Mouse (Mus musculus) G1E (cell line): ENCODE measurements around the gene Ipo5. TPM values are rescaled to one million over a fixed set of nuclear protein-coding genes. Genes with fewer than 3 reads are reported as not detected.
A peak's percentile ranks its signal among the peaks of the same experiment; 100 is the strongest.

Source experiments
- ATAC-seq: 2 replicates; pipeline ENCODE4 v1.8.0; 2016; ENCODE audit warnings: mild to moderate bottlenecking; ENCODE audit not compliant: insufficient number of reproducible peaks, poor library complexity, low FRiP score, severe bottlenecking; ENCODE audit errors: extremely low read depth
- DNase-seq: peaks from one replicate; pipeline ENCODE4 v3.0.0; 2012; ENCODE audit warnings: low spot score
- H3K27me3 ChIP-seq: 2 replicates; pipeline ENCODE4 v1.6.1; 2012; ENCODE audit warnings: mild to moderate bottlenecking, low read length, inconsistent platforms; ENCODE audit not compliant: insufficient read depth
- H3K36me3 ChIP-seq: replicated peaks from 2 replicates; pipeline ENCODE3; 2012; ENCODE audit warnings: mild to moderate bottlenecking, inconsistent platforms
- H3K4me1 ChIP-seq: 2 replicates; pipeline ENCODE4 v1.6.1; 2012; ENCODE audit warnings: low read depth, low read length, inconsistent platforms, mixed read lengths; ENCODE audit not compliant: insufficient read depth
- H3K4me3 ChIP-seq: 2 replicates; pipeline ENCODE4 v1.5.1; 2012; ENCODE audit warnings: low read depth, mild to moderate bottlenecking, inconsistent platforms, low read length, moderate library complexity, mixed read lengths
- H3K9me3 ChIP-seq: replicated peaks from 2 replicates; pipeline ENCODE4 v1.6.1; 2012; ENCODE audit warnings: inconsistent platforms
- CTCF ChIP-seq: IDR thresholded peaks from 2 replicates; pipeline ENCODE4 v1.5.1; 2012; ENCODE audit warnings: low read depth, low read length, inconsistent platforms, mixed read lengths
- GATA1 ChIP-seq: IDR thresholded peaks from 2 replicates; pipeline ENCODE4 v1.6.1; 2012; ENCODE audit warnings: borderline replicate concordance, low read length, inconsistent platforms, mixed read lengths
- GATA2 ChIP-seq: IDR thresholded peaks from 2 replicates; pipeline ENCODE4 v1.6.1; 2012; ENCODE audit warnings: low read depth, low read length, inconsistent platforms, borderline replicate concordance
- POLR2AphosphoS5 ChIP-seq: IDR thresholded peaks from 2 replicates; pipeline ENCODE4 v1.6.1; 2012; ENCODE audit warnings: low read depth, low read length, inconsistent platforms; ENCODE audit not compliant: insufficient replicate concordance
- TAL1 ChIP-seq: conservative IDR thresholded peaks from 2 replicates; pipeline ENCODE4 v1.6.1; 2012; ENCODE audit warnings: low read depth, low read length, inconsistent platforms, mixed read lengths
- polyA plus RNA-seq: library from polyadenylated mRNA; stranded (reverse); fragments of >175 nt; gene quantifications from 2 replicates; pipeline ENCODE4 v1.2.3, GENCODE M21; 2012
- total RNA-seq, 2 experiments: library from RNA; stranded (forward) in 1 of 2; stranded (reverse) in 1 of 2; fragments of 200-1000 nt in 1 of 2; fragments of >200 nt in 1 of 2; fragmentation: Nextera tagmentation in 1 of 2; gene quantifications; 2 replicates each; pipeline ENCODE4 v1.2.3; 2014 to 2017

The Ipo5 gene
- total and polyA plus RNA-seq, 3 experiments, result 66.9 to 291 (median 276) TPM

DNA sequence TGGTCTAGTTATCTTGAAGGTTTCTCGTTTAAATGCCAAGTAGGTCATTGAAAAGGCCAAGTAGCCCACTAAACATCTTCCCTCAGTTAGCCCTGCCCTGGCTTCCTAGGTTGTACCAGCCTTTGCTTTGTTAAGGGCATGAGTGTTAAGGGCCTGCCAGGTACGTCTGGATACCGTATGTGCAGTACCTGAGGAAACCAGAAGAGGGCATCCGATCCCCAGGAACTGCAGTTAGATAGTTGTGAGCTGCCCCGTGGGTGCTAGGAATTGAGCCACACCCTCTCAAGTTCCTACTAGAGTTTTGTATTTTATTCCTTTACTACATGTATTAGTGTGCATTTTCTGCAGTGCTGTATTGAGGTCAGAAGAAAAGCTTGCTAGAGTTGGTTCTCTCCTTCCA, 38.0 kb downstream of the Ipo5 start:
- no peak for ATAC-seq
- peaks cover 61% of the 10 kb centered on the region for H3K36me3 ChIP-seq
- no peak overlapping the region for H3K4me3 ChIP-seq
- no peaks in the 10 kb centered on the region; the same call in 1 of the 2 replicates for H3K9me3 ChIP-seq
- no peak for DNase-seq
- H3K27me3 ChIP-seq, result no peaks in the 10 kb centered on the region
- no peaks in the 10 kb centered on the region for H3K4me1 ChIP-seq
- TF ChIP-seq GATA2 (no peak), TAL1 (no peak), GATA1 (no peak), CTCF (peak; percentile 49), POLR2AphosphoS5 (no peak)

DNA sequence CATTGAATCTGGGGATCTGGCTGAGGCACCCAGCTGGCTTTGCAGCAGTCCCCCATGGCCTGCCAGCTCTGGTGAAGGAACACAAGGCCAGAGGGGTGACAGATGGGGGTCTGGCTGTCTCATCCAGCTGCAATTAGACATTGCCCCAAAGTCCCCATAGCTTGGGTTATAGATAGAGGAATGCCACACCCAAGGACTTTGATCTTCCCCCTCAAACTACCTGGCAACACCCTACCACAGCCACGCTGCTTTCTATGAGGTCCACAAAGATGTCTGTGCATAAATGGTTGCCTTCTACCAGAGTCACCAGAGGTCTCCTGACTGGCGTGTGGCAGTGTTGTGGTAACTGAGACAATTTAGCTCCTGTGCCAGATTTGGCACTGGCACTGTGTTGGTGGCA, 39.0 kb downstream of the Ipo5 start:
- TF ChIP-seq POLR2AphosphoS5 (no peak), GATA2 (no peak), GATA1 (no peak), TAL1 (no peak), CTCF (no peak)
- no peak for DNase-seq
- ATAC-seq, result no peak
- H3K9me3 ChIP-seq, result no peaks in the 10 kb centered on the region; the same call in 1 of the 2 replicates
- no peak overlapping the region for H3K4me3 ChIP-seq
- H3K27me3 ChIP-seq, result no peaks in the 10 kb centered on the region
- peaks cover 50% of the 10 kb centered on the region for H3K36me3 ChIP-seq
- H3K4me1 ChIP-seq, result no peaks in the 10 kb centered on the region

DNA sequence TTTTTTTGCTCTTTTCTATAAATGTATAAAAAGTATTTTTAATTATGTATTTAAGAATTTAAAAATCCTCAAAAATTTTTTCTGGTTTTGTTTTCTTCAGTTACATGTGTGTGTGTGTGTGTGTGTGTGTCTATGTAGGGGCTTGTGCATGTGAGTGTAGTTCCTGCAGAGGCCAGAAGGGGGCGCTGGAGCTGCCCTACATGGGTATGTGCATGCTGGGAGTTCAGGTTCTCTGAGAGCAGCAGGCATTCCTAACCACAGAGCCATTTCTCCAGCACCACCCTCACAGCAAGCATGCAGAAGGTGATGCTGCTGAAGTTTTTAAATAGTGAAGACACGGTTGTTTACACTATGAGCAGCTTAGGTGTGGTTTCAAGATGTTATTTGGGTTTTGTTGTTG, 41.4 kb downstream of the Ipo5 start:
- Histone ChIP-seq H3K4me1 (no peaks in the 10 kb centered on the region), H3K27me3 (no peaks in the 10 kb centered on the region), H3K36me3 (peaks cover 27% of the 10 kb centered on the region), H3K9me3 (peaks cover 5% of the 10 kb centered on the region), H3K4me3 (no peak overlapping the region)
- TF ChIP-seq TAL1 (no peak), GATA2 (no peak), GATA1 (no peak), POLR2AphosphoS5 (no peak), CTCF (no peak)
- no peak for ATAC-seq
- DNase-seq, result no peak

DNA sequence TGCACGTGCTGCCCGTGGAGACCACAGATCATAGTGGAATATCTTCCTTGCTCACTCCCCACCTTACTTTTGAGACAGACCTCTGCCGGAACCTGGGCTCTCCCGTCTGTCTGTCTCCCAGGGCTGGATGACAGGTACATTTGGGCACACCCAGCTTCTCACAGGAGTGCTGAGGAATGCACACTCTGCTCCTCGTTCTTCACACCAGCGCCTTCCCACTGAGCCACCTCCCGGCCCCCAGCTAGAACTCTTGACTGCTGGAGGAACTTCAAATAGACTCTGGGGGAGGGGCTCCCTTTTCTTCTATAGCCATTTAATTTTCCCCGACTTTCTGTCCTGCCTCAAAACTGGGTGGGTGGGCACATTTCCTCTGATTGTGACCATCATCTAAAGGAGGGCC, 49.5 kb downstream of the Ipo5 start:
- ATAC-seq (no peak), DNase-seq (no peak)
- Histone ChIP-seq H3K9me3 (peaks cover 28% of the 10 kb centered on the region), H3K36me3 (no peaks in the 10 kb centered on the region), H3K4me1 (no peaks in the 10 kb centered on the region), H3K4me3 (no peak overlapping the region), H3K27me3 (no peaks in the 10 kb centered on the region)
- no peak for TF ChIP-seq CTCF
- TF ChIP-seq GATA2, result no peak
- no peak for TF ChIP-seq POLR2AphosphoS5

DNA sequence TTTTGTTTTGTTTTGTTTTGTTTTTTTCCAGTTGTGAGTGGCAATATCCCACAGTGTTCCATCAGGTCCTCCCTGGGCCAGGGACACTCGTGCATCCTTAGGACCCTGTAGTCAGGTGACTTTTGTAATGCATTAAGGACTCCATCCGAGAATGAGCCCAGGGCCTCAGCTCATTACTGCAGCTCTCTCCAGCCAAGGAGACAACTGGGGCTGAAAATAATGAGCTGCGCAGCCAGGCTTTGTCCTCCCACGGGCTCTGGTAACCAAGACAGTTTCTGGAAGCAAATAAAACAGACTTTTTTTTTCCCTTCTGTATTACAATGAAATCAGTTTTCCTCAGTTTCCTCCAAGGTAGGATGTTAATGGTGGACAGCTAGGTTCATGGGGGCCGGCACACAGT, 50.0 kb downstream of the Ipo5 start:
- Histone ChIP-seq H3K9me3 (peaks cover 26% of the 10 kb centered on the region), H3K27me3 (no peaks in the 10 kb centered on the region), H3K4me3 (no peak overlapping the region), H3K4me1 (no peaks in the 10 kb centered on the region), H3K36me3 (no peaks in the 10 kb centered on the region)
- no peak for ATAC-seq
- no peak for TF ChIP-seq CTCF
- TF ChIP-seq GATA2, result no peak
- TF ChIP-seq GATA1, result no peak
- TF ChIP-seq POLR2AphosphoS5, result no peak
- no peak for TF ChIP-seq TAL1
- DNase-seq, result no peak

DNA sequence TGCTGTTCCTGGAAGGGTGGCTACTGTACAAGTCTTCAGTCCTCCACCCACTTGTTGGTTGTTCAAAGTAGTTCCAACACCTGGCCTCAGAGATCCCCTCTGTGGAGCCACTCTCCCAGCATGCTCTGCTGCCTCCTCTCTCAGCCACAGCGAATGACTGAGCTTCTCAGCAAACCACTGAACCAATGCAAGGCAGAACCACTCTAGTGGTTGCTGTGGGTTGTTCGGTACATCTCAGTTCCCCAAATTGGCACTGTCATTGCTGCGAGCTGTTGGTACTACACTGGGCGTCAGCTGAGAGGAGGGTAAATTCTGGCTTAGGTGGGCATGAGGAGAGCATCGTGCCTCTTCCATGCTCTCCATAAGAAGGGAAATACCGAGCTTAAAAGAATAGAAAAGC, 56.0 kb downstream of the Ipo5 start:
- Histone ChIP-seq H3K4me3 (no peak overlapping the region), H3K27me3 (no peaks in the 10 kb centered on the region), H3K36me3 (no peaks in the 10 kb centered on the region), H3K4me1 (no peaks in the 10 kb centered on the region), H3K9me3 (peaks cover 7% of the 10 kb centered on the region)
- DNase-seq, result no peak
- no peak for ATAC-seq
- TF ChIP-seq GATA2, result no peak
- no peak for TF ChIP-seq CTCF
- TF ChIP-seq GATA1, result no peak
- TF ChIP-seq TAL1, result no peak
- TF ChIP-seq POLR2AphosphoS5, result no peak

DNA sequence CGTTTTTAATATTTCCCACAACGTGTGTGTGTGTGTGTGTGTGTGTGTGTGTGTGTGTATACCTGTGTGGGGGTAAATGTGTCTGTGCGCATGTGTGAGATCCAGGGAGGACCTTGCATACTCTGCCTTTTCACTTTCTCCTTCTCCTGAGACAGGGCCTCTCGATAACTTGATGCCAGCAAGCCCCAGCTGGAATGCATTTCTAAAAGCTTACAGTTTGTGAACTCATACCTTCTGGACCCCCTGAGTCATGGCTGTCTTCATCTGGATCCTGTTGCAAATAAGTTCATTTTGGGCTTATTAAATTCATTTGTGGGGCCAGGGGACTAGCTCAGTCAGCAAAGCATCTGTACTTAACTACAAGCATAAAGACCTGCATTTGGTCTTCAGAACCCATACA, 57.7 kb downstream of the Ipo5 start:
- TF ChIP-seq CTCF, result no peak
- TF ChIP-seq TAL1, result no peak
- no peak for TF ChIP-seq POLR2AphosphoS5
- TF ChIP-seq GATA1, result no peak
- no peak for TF ChIP-seq GATA2
- H3K4me3 ChIP-seq, result no peak overlapping the region
- ATAC-seq (no peak), DNase-seq (no peak)
- H3K9me3 ChIP-seq, result peaks cover 7% of the 10 kb centered on the region; the same call in 1 of the 2 replicates
- no peaks in the 10 kb centered on the region for H3K27me3 ChIP-seq
- no peaks in the 10 kb centered on the region for H3K36me3 ChIP-seq
- no peaks in the 10 kb centered on the region for H3K4me1 ChIP-seq
